Mouse (Mus musculus) Patski (cell line): ENCODE measurements at regions not wholly inside any gene's neighbourhood (a gene's known extent, or its start where the extent isn't known, plus 50 kb on each side); places are given as distances from the start of the nearest gene placed in this dataset.

Experiments used
- ATAC-seq: fragments of 100-300 bp; one replicate; pipeline ENCODE4 v1.8.0; 2021
- CTCF ChIA-PET: fragments of 350-600 bp; sonication (Branson Sonifier 250); formaldehyde crosslinking; loops from one replicate; lab custom pipeline; 2022; ENCODE audit warnings: inconsistent platforms; lab: Charles Lee
- POLR2A ChIA-PET: fragments of 350-600 bp; sonication (Branson Sonifier 250); formaldehyde crosslinking; loops from one replicate; lab custom pipeline; 2022; ENCODE audit warnings: antibody characterized with exemption, inconsistent platforms; lab: Charles Lee
- DNase-seq: peaks from one replicate; pipeline ENCODE4 v3.0.0-alpha.2; 2011; ENCODE audit warnings: low read depth, low spot score
- H3K27me3 ChIP-seq: fragments of 371-371 bp; one replicate; pipeline ENCODE4 v1.5.1; 2021
- CTCF ChIP-seq: fragments of 100-300 bp; IDR thresholded peaks from one replicate; pipeline ENCODE4 v1.5.1; 2021
- in situ Hi-C: fragments of 300-500 bp; cut with MboI; formaldehyde crosslinking; loops from 3 replicates; pipeline ENCODE4 v1.11.1; 2018; ENCODE audit warnings: low pct_unique_long_range_greater_than_20kb, mixed read lengths

DNA sequence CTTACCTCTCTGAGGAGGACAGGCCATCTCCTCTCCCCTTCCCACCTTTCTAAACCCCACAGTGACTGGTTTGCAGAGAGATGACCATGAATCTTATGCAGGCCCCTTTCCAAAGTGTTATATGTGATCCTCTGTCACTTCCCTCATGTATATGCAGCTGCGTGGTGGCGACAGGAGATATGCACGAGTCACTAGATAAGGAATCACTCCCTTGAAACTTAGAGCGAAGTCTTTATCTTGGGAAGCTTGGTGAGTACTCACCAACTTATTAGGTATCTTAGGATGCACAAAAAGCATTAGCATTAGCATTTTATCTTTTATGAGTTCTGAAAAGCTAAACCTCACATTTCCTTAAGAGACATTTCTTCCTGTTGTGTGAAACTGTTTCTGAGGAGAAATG is 421.9 kb downstream of the Tmem161b start:
- ChIA-PET POLR2A (no interaction called here), CTCF (interaction anchor here (0.9 to 1.2 kb wide), 2 partner anchors 25 to 75 kb away, joined by 3 read pairs; no protein-coding TSS in a partner anchor)
- no peak for DNase-seq
- no peak for TF ChIP-seq CTCF
- no peak for ATAC-seq
- in situ Hi-C loops, result no loop called here
- no peaks in the 10 kb centered on the region for H3K27me3 ChIP-seq

DNA sequence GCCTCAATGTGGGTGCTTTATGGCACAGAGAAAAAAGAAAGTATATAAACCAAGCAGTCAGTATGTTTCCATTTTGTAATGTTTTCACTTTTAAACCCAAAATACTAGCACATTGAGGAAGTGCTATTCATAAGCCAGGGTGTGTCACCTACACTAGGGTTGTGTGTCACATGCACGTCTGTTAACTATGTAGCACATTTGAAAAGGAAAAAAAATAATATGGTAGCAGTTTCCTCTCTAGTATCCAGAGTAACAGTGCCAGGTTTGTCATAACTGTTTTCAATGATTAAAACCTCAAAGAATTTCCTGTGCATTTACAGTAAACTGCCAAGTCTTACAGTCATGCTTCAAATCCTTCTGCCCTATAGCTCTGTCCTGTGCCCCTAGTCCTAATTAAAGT is 424.8 kb downstream of the Tmem161b start:
- ATAC-seq, result no peak
- TF ChIP-seq CTCF, result no peak
- ChIA-PET POLR2A (no interaction called here), CTCF (no interaction called here)
- in situ Hi-C loops, result no loop called here
- no peak for DNase-seq
- no peaks in the 10 kb centered on the region for H3K27me3 ChIP-seq

DNA sequence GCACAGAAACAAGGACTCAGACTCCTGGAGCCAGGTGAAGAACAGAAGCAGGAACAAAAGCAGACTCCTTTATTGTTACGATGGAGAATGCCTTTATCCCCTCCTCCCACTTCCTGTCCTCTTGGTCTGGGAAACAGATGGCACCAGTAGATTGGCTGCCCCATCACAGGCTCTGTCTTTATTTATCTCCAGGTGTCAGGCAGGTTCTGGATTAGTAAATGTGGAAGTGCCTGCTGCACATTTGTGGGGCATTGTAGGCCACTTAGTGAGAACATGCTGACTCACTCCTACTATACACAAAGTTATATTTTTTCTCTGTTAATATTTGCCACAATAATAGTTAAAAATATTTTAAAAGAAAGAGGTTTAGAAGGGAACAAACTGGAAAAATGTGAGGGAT is 426.0 kb downstream of the Tmem161b start:
- DNase-seq (no peak), ATAC-seq (no peak)
- TF ChIP-seq CTCF, result no peak
- in situ Hi-C loops, result no loop called here
- H3K27me3 ChIP-seq, result no peaks in the 10 kb centered on the region
- CTCF ChIA-PET, result no interaction called here
- POLR2A ChIA-PET, result no interaction called here

DNA sequence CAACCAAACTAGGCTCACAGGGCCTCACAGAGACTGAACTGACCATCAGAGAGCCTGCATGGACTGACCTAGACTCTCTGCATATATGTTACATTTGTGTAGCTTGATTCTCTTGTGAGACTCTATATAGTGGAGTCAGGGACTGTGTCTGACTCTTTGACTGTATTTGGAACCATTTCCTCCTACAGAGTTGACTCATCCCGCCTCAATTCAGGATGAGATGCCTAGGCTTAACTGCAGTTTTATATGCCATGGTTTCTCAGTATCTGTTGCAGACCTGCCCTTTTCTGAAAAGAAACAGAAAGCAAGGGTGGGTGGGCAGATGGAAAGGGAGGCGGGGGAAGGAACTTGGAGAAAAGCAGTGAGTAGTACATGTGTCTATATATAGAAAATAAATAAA is 441.9 kb downstream of the Tmem161b start:
- ChIA-PET CTCF (no interaction called here), POLR2A (no interaction called here)
- ATAC-seq, result no peak
- no peak for DNase-seq
- in situ Hi-C loops, result no loop called here
- H3K27me3 ChIP-seq, result no peaks in the 10 kb centered on the region
- TF ChIP-seq CTCF, result no peak

DNA sequence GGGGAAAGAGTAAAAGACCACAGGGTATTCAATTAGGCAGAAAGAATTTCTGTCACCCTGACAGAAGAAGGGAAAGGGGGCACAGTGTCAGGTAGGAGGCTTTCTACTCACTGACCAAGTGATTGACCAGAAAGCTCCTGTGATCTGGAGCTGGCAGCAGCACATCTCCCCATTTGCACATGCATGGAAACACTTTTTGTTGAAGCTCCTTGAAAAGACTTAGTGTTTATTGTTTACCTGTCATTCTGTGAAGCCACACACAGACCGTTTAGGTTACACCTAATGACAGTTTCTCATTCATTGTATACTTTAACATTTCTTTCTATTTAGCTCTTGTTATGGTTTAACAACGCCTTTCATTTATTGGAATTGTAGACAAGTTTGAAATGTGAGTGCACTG is 458.9 kb downstream of the Tmem161b start:
- no peaks in the 10 kb centered on the region for H3K27me3 ChIP-seq
- CTCF ChIA-PET, result interaction anchor here (1.1 kb wide), 1 partner anchor 18 kb away, joined by 3 read pairs; no protein-coding TSS in a partner anchor
- in situ Hi-C loops, result no loop called here
- DNase-seq (no peak), ATAC-seq (no peak)
- POLR2A ChIA-PET, result no interaction called here
- no peak for TF ChIP-seq CTCF

DNA sequence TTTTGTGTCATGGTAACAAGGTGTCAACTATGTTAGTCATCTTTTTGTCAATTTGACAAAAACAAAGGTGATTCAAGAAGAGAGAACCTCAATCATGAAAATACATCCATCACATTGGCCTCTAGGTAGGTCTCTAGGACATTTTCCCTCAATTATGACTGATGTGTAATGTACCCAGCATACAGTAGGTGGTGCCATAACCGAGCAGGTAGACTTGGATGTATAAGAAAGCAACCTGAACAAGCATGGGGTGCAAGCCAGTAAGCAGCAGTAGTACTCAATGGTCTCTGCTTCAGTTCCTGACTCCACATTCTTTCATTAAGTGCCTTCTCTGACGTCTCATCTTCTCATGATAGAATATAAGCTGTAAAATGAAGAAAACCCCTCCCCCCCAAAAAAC is 463.8 kb downstream of the Tmem161b start:
- TF ChIP-seq CTCF, result no peak

DNA sequence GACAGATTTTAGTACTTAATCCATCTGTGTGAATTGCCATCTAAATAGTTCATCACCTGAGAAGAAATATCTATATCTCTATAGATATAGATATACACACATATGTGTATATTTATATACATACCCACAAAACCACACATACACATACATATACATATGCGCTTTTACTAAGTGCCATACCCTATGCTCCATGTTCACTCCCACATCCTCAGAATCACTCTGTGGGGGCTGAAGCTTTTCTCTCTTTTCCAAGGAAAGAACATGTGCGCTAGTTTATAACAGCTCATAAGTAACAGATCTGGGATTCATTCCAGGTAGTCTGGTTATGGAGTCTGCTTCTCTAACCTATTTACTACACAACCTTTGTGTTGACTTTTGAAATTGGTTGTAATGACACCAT is 471.4 kb downstream of the Tmem161b start:
- in situ Hi-C loops, result no loop called here
- no peak for TF ChIP-seq CTCF
- ChIA-PET POLR2A (no interaction called here), CTCF (interaction anchor here (1.2 kb wide), 1 partner anchor 10 kb away, joined by 3 read pairs; no protein-coding TSS in a partner anchor)
- DNase-seq (no peak), ATAC-seq (no peak)
- no peaks in the 10 kb centered on the region for H3K27me3 ChIP-seq

More for the DNA sequence above, 463.8 kb downstream of the Tmem161b start:
- ChIA-PET POLR2A (no interaction called here), CTCF (no interaction called here)
- ATAC-seq (no peak), DNase-seq (no peak)
- no peaks in the 10 kb centered on the region for H3K27me3 ChIP-seq
- in situ Hi-C loops, result no loop called here

DNA sequence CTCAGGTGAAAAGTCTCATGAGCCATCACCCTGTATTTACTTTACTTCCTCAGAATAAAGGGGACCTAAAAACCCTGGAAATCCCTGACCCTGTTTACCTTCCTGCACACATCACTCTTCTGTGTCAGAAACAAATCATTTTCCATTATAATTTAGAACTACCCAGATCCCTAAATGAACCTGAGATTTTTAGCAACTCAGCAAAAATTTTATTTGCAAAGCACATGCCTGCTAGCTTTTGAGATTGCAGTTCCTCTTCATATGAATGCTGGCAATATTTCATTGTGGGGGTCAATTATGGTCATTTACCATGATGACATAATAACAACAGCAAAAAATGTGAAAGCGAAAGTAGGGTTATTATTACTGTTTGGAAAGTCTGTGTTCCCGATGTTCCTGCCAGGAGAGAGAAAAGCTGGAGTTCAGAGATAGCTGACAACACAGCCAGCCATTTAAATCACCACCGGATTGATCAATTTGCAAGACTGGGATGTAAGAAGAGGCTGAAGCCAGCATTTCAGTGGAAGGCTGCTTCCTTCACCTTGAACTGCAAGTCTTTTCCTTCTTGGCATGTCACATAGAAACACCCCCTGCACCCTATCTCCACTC is 476.5 kb downstream of the Tmem161b start:
- no peaks in the 10 kb centered on the region for H3K27me3 ChIP-seq
- ATAC-seq (no peak), DNase-seq (no peak)
- TF ChIP-seq CTCF, result no peak
- in situ Hi-C loops, result no loop called here
- ChIA-PET CTCF (interaction anchor here (1.5 kb wide), 1 partner anchor 17 kb away, joined by 3 read pairs; no protein-coding TSS in a partner anchor), POLR2A (no interaction called here)

DNA sequence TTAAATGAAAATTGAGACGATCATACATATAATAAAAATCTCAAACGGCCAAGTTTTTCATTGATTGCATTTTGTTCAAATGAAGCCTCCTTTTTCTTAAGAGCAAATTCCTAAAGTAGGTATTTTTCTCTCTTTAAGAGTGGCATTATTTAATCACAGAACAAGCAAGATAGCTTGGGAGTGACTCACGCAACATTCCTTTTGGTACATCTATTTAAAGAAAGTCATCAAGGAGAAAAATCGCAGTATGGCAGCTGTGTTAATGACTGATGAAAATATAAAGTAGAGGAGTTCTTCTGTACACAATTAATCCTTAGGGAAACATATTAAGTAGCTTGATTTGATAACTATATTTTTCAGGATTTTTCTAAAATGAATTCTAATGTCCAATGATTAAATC is 448.0 kb upstream of the Ccnh start:
- no peak for TF ChIP-seq CTCF
- ChIA-PET POLR2A (no interaction called here), CTCF (no interaction called here)
- DNase-seq (no peak), ATAC-seq (no peak)
- in situ Hi-C loops, result no loop called here
- H3K27me3 ChIP-seq, result no peaks in the 10 kb centered on the region

DNA sequence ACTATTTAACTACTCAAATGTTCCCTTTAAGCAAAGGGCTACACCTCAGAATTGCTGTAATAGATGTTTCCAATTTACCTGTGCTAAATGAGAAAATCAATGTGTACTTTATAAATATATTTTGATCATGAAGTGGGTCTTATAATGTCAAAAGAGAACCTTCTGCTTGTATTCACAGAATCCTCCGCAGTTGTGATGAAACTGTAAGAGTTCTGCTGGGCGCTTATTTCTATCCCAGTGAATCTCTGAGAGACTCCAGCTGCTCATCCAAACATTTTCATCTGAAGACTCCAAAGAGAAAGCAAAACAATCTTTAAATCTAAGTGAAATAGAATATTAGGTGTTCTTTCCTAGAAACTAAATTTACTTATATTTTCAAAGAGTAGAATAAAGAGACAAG is 440.9 kb upstream of the Ccnh start:
- ChIA-PET POLR2A (no interaction called here), CTCF (no interaction called here)
- ATAC-seq, result no peak
- TF ChIP-seq CTCF, result no peak
- in situ Hi-C loops, result no loop called here
- peaks cover 47% of the 10 kb centered on the region for H3K27me3 ChIP-seq
- no peak for DNase-seq

DNA sequence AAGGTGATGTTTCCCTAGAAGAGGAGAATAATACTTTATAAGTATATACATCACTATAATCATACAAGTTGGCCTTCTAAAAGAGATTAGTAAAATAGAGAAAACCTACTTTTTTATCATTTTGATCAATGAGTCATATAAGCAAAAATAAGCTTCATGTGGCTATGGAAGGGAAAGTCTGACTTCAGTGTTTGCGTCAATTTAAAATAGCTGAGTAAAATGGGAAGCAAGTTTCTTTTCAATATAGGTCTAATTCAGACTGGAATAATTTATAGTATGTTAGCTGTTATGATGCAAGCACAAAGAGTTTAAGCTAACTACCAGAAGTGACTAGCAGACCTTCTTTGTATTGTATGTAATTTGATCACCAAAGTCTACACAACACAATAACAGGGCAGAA is 440.0 kb upstream of the Ccnh start:
- in situ Hi-C loops, result no loop called here
- H3K27me3 ChIP-seq, result peaks cover 55% of the 10 kb centered on the region
- ATAC-seq (no peak), DNase-seq (no peak)
- TF ChIP-seq CTCF, result no peak
- CTCF ChIA-PET, result no interaction called here
- POLR2A ChIA-PET, result no interaction called here

DNA sequence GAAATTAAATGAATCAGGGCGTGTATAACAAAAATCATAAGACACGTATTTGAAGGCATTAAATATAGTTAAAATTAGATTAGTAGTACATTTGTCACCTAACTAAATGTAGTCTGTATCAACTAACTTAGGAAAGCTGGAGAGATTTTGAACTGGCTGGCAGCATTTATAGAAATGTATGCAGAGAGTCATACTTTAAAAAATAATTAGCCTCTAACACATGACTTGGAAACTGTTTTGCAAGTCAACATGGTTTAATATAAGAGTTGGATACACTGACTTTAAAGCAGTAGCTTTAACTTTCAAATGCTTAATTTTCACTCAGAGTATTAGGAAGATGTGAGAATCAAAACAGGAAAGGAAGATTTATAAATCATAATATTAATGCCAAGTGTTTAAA is 439.1 kb upstream of the Ccnh start:
- ATAC-seq (no peak), DNase-seq (no peak)
- TF ChIP-seq CTCF, result no peak
- POLR2A ChIA-PET, result no interaction called here
- in situ Hi-C loops, result no loop called here
- CTCF ChIA-PET, result no interaction called here
- H3K27me3 ChIP-seq, result peaks cover 61% of the 10 kb centered on the region
